Mouse (Mus musculus) midbrain, embryonic 15.5 days (tissue): Measurements from ENCODE around the gene Sugp1. TPM values are rescaled to one million over a fixed set of nuclear protein-coding genes. Genes with fewer than 3 reads are reported as not detected.

Experiments
- ATAC-seq: fragments of 200-750 bp; cut with Nextera tagmentation; replicated peaks from 2 replicates; pipeline ENCODE4 v1.8.0; 2017; ENCODE audit warnings: moderate TSS enrichment
- H3K27ac ChIP-seq: fragments of 300-500 bp; sonication (generic); 2 replicates; pipeline ENCODE4 v1.5.1; 2015; ENCODE audit warnings: mild to moderate bottlenecking, inconsistent platforms
- H3K27me3 ChIP-seq: fragments of 300-500 bp; sonication (generic); replicated peaks from 2 replicates; pipeline ENCODE4 v1.6.1; 2015; ENCODE audit warnings: inconsistent platforms
- H3K36me3 ChIP-seq: fragments of 300-500 bp; sonication (generic); replicated peaks from 2 replicates; pipeline ENCODE4 v1.6.1; 2015; ENCODE audit warnings: inconsistent platforms
- H3K4me1 ChIP-seq: fragments of 300-500 bp; sonication (generic); 2 replicates; pipeline ENCODE4 v1.6.1; 2015; ENCODE audit warnings: inconsistent platforms
- H3K4me2 ChIP-seq: fragments of 300-500 bp; sonication (generic); 2 replicates; pipeline ENCODE4 v1.6.1; 2015; ENCODE audit warnings: inconsistent platforms, mild to moderate bottlenecking, moderate library complexity
- H3K4me3 ChIP-seq: fragments of 300-500 bp; sonication (generic); 2 replicates; pipeline ENCODE4 v1.5.1; 2015; ENCODE audit warnings: mild to moderate bottlenecking, inconsistent platforms
- H3K9ac ChIP-seq: fragments of 300-500 bp; sonication (generic); 2 replicates; pipeline ENCODE4 v1.6.1; 2015; ENCODE audit warnings: mild to moderate bottlenecking, inconsistent platforms
- H3K9me3 ChIP-seq: fragments of 300-500 bp; sonication (generic); 2 replicates; pipeline ENCODE4 v1.6.1; 2016; ENCODE audit warnings: inconsistent platforms
- WGBS: fragments of 180-500 bp; shearing (Covaris S2); methylation state at CpG from one replicate; pipeline ENCODE4 v1.1.7; 2015; ENCODE audit warnings: mixed read lengths; 5-methylcytosine and 5-hydroxymethylcytosine counted together
- polyA plus RNA-seq: library from polyadenylated mRNA; unstranded; fragments of >200 nt; fragmentation: Nextera tagmentation; extraction: Ambion mirVana; gene quantifications from 2 replicates; pipeline ENCODE4 v1.2.1, GENCODE M21; 2015

The Sugp1 gene
- polyA plus RNA-seq, 1 experiment from 2014 or later = 65.4 TPM

- Histone ChIP-seq H3K4me3 (no peak overlapping the region), H3K36me3 (peaks cover 68% of the 10 kb centered on the region), H3K4me1 (no peaks in the 10 kb centered on the region), H3K4me2 (no peak overlapping the region), H3K27me3 (no peaks in the 10 kb centered on the region), H3K9ac (no peak overlapping the region), H3K27ac (no peak overlapping the region), H3K9me3 (no peaks in the 10 kb centered on the region)
- WGBS = 65% methylated on average over 1 of the region's 1 CpGs
- no peak for ATAC-seq
These were observed 15.1 kb downstream of the Sugp1 start for GRCm38 (mm10) chr8:70057721-70058120.

GRCm38 (mm10) chr8:70071836-70072440 is 29.3 kb downstream of the Sugp1 start:
- 88% methylated on average over 2 of the region's 2 CpGs for WGBS
- Histone ChIP-seq H3K4me1 (no peaks in the 10 kb centered on the region), H3K9ac (no peak overlapping the region), H3K27ac (no peak overlapping the region), H3K27me3 (no peaks in the 10 kb centered on the region), H3K36me3 (peaks cover 34% of the 10 kb centered on the region), H3K9me3 (no peaks in the 10 kb centered on the region), H3K4me2 (no peak overlapping the region), H3K4me3 (no peak overlapping the region)
- ATAC-seq = no peak; the same call in 1 of the 2 replicates

- peak; percentile 54; the same call in 1 of the 2 replicates for ATAC-seq
- Histone ChIP-seq H3K27ac (no peak within 1 kb of the TSS), H3K9me3 (no peaks in the 10 kb centered on the region), H3K4me2 (no peak within 1 kb of the TSS), H3K27me3 (no peaks in the 10 kb centered on the region), H3K9ac (no peak within 1 kb of the TSS), H3K4me3 (no peak within 1 kb of the TSS), H3K4me1 (no peaks in the 10 kb centered on the region), H3K36me3 (peaks cover 30% of the 10 kb centered on the region)
- 16% methylated on average over 21 of the region's 27 CpGs for WGBS
These were observed 29.9 kb downstream of the Sugp1 start, which contains the start of gene Tm6sf2 for GRCm38 (mm10) chr8:70072441-70073069. Gene Tm6sf2 (plus strand): TSS chr8:70072924.

- peaks cover 30% of the 10 kb centered on the region for H3K36me3 ChIP-seq
- no peak overlapping the region for H3K4me2 ChIP-seq
- ATAC-seq = no peak
These were observed 30.5 kb downstream of the Sugp1 start for GRCm38 (mm10) chr8:70073120-70073519.

GRCm38 (mm10) chr8:70073682-70074081 is 31.1 kb downstream of the Sugp1 start:
- no peak for ATAC-seq
- Histone ChIP-seq H3K4me3 (no peak overlapping the region), H3K9me3 (no peaks in the 10 kb centered on the region), H3K4me1 (no peaks in the 10 kb centered on the region), H3K9ac (no peak overlapping the region), H3K4me2 (no peak overlapping the region), H3K27ac (no peak overlapping the region), H3K27me3 (no peaks in the 10 kb centered on the region), H3K36me3 (peaks cover 30% of the 10 kb centered on the region)
- 93% methylated on average over 1 of the region's 1 CpGs for WGBS

More at GRCm38 (mm10) chr8:70073120-70073519, 30.5 kb downstream of the Sugp1 start:
- WGBS = 64% methylated on average over 8 of the region's 8 CpGs
- no peaks in the 10 kb centered on the region for H3K9me3 ChIP-seq
- H3K4me1 ChIP-seq = no peaks in the 10 kb centered on the region
- no peak overlapping the region for H3K27ac ChIP-seq
- no peak overlapping the region for H3K9ac ChIP-seq
- no peak overlapping the region for H3K4me3 ChIP-seq
- H3K27me3 ChIP-seq = no peaks in the 10 kb centered on the region

- Histone ChIP-seq H3K27me3 (peaks cover 53% of the 10 kb centered on the region), H3K4me2 (no peak overlapping the region)
These were observed 39.4 kb downstream of the Sugp1 start for GRCm38 (mm10) chr8:70081976-70082375.

GRCm38 (mm10) chr8:70083285-70083684 is 40.7 kb downstream of the Sugp1 start, which contains the start of gene Hapln4:
Gene Hapln4 (plus strand): TSS chr8:70083457.
- H3K4me1 ChIP-seq = peaks cover 31% of the 10 kb centered on the region
- H3K27ac ChIP-seq = no peak within 1 kb of the TSS
- under 1% methylated on average over 26 of the region's 26 CpGs for WGBS
- H3K4me3 ChIP-seq = peak within 1 kb of the TSS; percentile 38
- no peaks in the 10 kb centered on the region for H3K9me3 ChIP-seq
- peak within 1 kb of the TSS; percentile 12; the same call in 1 of the 2 replicates for H3K9ac ChIP-seq
- no peak for ATAC-seq
- H3K4me2 ChIP-seq = peak within 1 kb of the TSS; percentile 78
- peaks cover 66% of the 10 kb centered on the region for H3K27me3 ChIP-seq
- H3K36me3 ChIP-seq = no peaks in the 10 kb centered on the region

More at GRCm38 (mm10) chr8:70081976-70082375, 39.4 kb downstream of the Sugp1 start:
- WGBS = 95% methylated on average over 2 of the region's 2 CpGs
- H3K4me1 ChIP-seq = peaks cover 22% of the 10 kb centered on the region
- no peak overlapping the region for H3K4me3 ChIP-seq
- H3K36me3 ChIP-seq = no peaks in the 10 kb centered on the region
- no peak overlapping the region for H3K9ac ChIP-seq
- no peak overlapping the region for H3K27ac ChIP-seq
- no peak for ATAC-seq
- no peaks in the 10 kb centered on the region for H3K9me3 ChIP-seq

- ATAC-seq = peak; percentile 19; the same call in 1 of the 2 replicates
- Histone ChIP-seq H3K4me1 (peaks cover 42% of the 10 kb centered on the region), H3K36me3 (no peaks in the 10 kb centered on the region), H3K9ac (peak overlapping the region; percentile 12; the same call in 1 of the 2 replicates), H3K4me3 (peak overlapping the region; percentile 38), H3K27me3 (peaks cover 73% of the 10 kb centered on the region), H3K27ac (no peak overlapping the region), H3K9me3 (no peaks in the 10 kb centered on the region), H3K4me2 (peak overlapping the region; percentile 78)
- 1% methylated on average over 71 of the region's 71 CpGs for WGBS
These were observed 41.8 kb downstream of the Sugp1 start for GRCm38 (mm10) chr8:70084191-70085065.

GRCm38 (mm10) chr8:70086151-70086550 is 43.5 kb downstream of the Sugp1 start:
- peaks cover 51% of the 10 kb centered on the region for H3K4me1 ChIP-seq
- no peak for ATAC-seq
- WGBS = 46% methylated on average over 1 of the region's 1 CpGs

GRCm38 (mm10) chr8:70087237-70087636 is 44.6 kb downstream of the Sugp1 start:
- ATAC-seq = no peak
- H3K4me1 ChIP-seq = peaks cover 51% of the 10 kb centered on the region

More at GRCm38 (mm10) chr8:70086151-70086550, 43.5 kb downstream of the Sugp1 start:
- H3K36me3 ChIP-seq = no peaks in the 10 kb centered on the region
- no peaks in the 10 kb centered on the region for H3K9me3 ChIP-seq
- no peak overlapping the region for H3K9ac ChIP-seq
- no peak overlapping the region for H3K4me3 ChIP-seq
- peaks cover 73% of the 10 kb centered on the region for H3K27me3 ChIP-seq
- H3K4me2 ChIP-seq = no peak overlapping the region
- H3K27ac ChIP-seq = no peak overlapping the region

GRCm38 (mm10) chr8:70087836-70088650 is 45.4 kb downstream of the Sugp1 start:
- H3K4me2 ChIP-seq = peak overlapping the region; percentile 95
- no peaks in the 10 kb centered on the region for H3K9me3 ChIP-seq
- H3K4me3 ChIP-seq = peak overlapping the region; percentile 47
- peaks cover 58% of the 10 kb centered on the region for H3K27me3 ChIP-seq
- ATAC-seq = peak; percentile 68
- peaks cover 50% of the 10 kb centered on the region for H3K4me1 ChIP-seq
- H3K27ac ChIP-seq = no peak overlapping the region
- H3K36me3 ChIP-seq = no peaks in the 10 kb centered on the region
- WGBS = 4% methylated on average over 55 of the region's 56 CpGs
- H3K9ac ChIP-seq = peak overlapping the region; percentile 54

More at GRCm38 (mm10) chr8:70087237-70087636, 44.6 kb downstream of the Sugp1 start:
- Histone ChIP-seq H3K4me3 (no peak overlapping the region), H3K36me3 (no peaks in the 10 kb centered on the region), H3K9me3 (no peaks in the 10 kb centered on the region), H3K27me3 (peaks cover 66% of the 10 kb centered on the region), H3K4me2 (no peak overlapping the region), H3K9ac (no peak overlapping the region), H3K27ac (no peak overlapping the region)
- 9% methylated on average over 7 of the region's 7 CpGs for WGBS
